Mouse (Mus musculus): ENCODE results near the gene Bin2.

DNA sequence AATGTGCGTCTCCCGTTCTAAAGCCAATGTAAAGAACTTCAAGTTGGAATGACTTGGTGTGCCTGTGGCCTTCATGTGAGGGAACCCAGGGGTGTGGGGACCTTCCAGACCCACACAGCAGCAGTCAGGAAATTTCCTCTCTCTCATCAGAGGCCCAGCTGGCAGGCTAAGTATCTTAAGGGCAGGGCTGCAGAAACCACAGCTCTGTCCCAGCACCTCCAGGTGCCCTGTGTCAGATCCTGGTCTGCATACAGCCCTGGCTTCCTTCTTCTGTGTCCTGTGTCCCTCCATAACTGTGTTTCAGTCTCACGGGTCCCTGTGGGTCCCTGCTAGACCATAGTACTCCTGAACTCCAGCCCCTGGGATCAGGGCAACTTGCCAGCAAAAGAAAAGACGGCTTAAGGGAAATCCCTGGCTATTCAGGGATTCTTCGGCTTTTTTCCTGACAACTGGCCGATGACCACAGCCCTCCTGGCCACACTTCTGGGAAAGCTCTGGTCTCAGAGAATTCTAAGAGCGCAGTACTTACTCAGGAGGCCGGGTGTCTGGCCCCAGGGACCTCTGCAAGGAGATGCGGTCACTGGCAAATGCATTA, 46.1 kb upstream of the Bin2 start:
- TF ChIP-seq CTCF (IDR thresholded peaks at IDR 0.05; ENCODE audit: low read depth) (no peak), EP300 (IDR thresholded peaks at IDR 0.05; ENCODE audit: low read depth) (no peak)
